Mouse (Mus musculus) spleen, postnatal 36 days (tissue): ENCODE measurements around the gene Fbxo33.
"Not testable (repeated sequence)": the region's sequence is repeated elsewhere in the genome, so short reads cannot be mapped to it uniquely, and the experiment has no call there.

ENCODE experiments used
- DNase-seq, 2 experiments: peaks; one replicate each; pipeline ENCODE4 v3.0.0; 2022; ENCODE audit warnings: low spot score in 2 of 2, mixed read lengths in 1 of 2

The Fbxo33 gene

GRCm38 (mm10) chr12:59219325-59220225 lies at the start of gene Fbxo33:
Gene Fbxo33, minus strand, starts transcription at chr12:59219725.
- peak; percentile 95 to 97 for DNase-seq

GRCm38 (mm10) chr12:59265942-59266231 lies 46.4 kb upstream of the Fbxo33 start:
- no peak for DNase-seq

- no peak for DNase-seq
Measured at GRCm38 (mm10) chr12:59265207-59265941, 45.8 kb upstream of the Fbxo33 start.

GRCm38 (mm10) chr12:59262841-59263240 lies 43.3 kb upstream of the Fbxo33 start:
- DNase-seq: no peak

GRCm38 (mm10) chr12:59260798-59261197 lies 41.3 kb upstream of the Fbxo33 start:
- no peak for DNase-seq

- DNase-seq: no peak
Measured at GRCm38 (mm10) chr12:59260362-59260761, 40.8 kb upstream of the Fbxo33 start.

GRCm38 (mm10) chr12:59259015-59259414 lies 39.5 kb upstream of the Fbxo33 start:
- DNase-seq: no peak

GRCm38 (mm10) chr12:59250259-59250827 lies 30.8 kb upstream of the Fbxo33 start:
- no peak for DNase-seq

GRCm38 (mm10) chr12:59248969-59249368 lies 29.4 kb upstream of the Fbxo33 start:
- DNase-seq: no peak

GRCm38 (mm10) chr12:59241031-59241430 lies 21.5 kb upstream of the Fbxo33 start:
- DNase-seq: not testable (repeated sequence)

GRCm38 (mm10) chr12:59238434-59238833 lies 18.9 kb upstream of the Fbxo33 start:
- DNase-seq: no peak

GRCm38 (mm10) chr12:59228401-59228800 lies 8.9 kb upstream of the Fbxo33 start:
- DNase-seq: no peak

GRCm38 (mm10) chr12:59218640-59219321 lies 744 bp downstream of the Fbxo33 start:
- peak; percentile 19 to 47 for DNase-seq

- DNase-seq: no peak
Measured at GRCm38 (mm10) chr12:59217331-59217730, 2.2 kb downstream of the Fbxo33 start.

GRCm38 (mm10) chr12:59216676-59217266 lies 2.8 kb downstream of the Fbxo33 start:
- peak in 1 of 2 experiments; percentile 32 for DNase-seq

GRCm38 (mm10) chr12:59216176-59216575 lies 3.3 kb downstream of the Fbxo33 start:
- no peak for DNase-seq

- no peak for DNase-seq
Measured at GRCm38 (mm10) chr12:59207814-59208213, 11.7 kb downstream of the Fbxo33 start.

GRCm38 (mm10) chr12:59207000-59207390 lies 12.5 kb downstream of the Fbxo33 start:
- DNase-seq: peak in 1 of 2 experiments; percentile 23

- peak; percentile 45 to 64 for DNase-seq
Measured at GRCm38 (mm10) chr12:59206208-59206999, 13.1 kb downstream of the Fbxo33 start.

GRCm38 (mm10) chr12:59205571-59205970 lies 14.0 kb downstream of the Fbxo33 start:
- no peak for DNase-seq

- no peak for DNase-seq
Measured at GRCm38 (mm10) chr12:59199361-59199760, 20.2 kb downstream of the Fbxo33 start.
